ENCODE assay signal across 9 mouse cellular contexts in genomic region chr9:95750037-95750511, GRCm38 (mm10). TPM values are rescaled to one million over a fixed set of nuclear protein-coding genes. Genes with fewer than 3 reads are reported as not detected.
DNase-seq lines count a peak whose midpoint lies in the region; ATAC-seq and TF ChIP-seq lines count a peak whose summit lies in the region.
"Had no signal": no experiment of that assay in that cellular context is flagged by ENCODE, and none has a peak within 500 bp of the region (broad histone marks: within the 10 kb centered on the region; RNA-seq: fewer than 3 reads in every experiment).

Trpc1 (minus strand) TSS chr9:95750375.

- no peaks in the 10 kb centered on the region for H3K27me3 ChIP-seq in forebrain, embryonic 16.5 days (replicated peaks; ENCODE audit: control insufficient read depth, insufficient read depth, low read length)
- peaks cover 21% of the 10 kb centered on the region; the same call in 1 of the 2 replicates for H3K27me3 ChIP-seq in lung, embryonic 15.5 days

- no peaks in the 10 kb centered on the region for H3K36me3 ChIP-seq in ES-E14 (ENCODE audit: control insufficient read depth, insufficient read depth, low read length, poor library complexity, severe bottlenecking)
- H3K36me3 ChIP-seq in forebrain, embryonic 16.5 days (ENCODE audit: control insufficient read depth, insufficient read depth), result no peaks in the 10 kb centered on the region
- no peaks in the 10 kb centered on the region for H3K36me3 ChIP-seq in lung, embryonic 15.5 days

- H3K9me3 ChIP-seq in ES-E14 (ENCODE audit: control insufficient read depth, insufficient read depth, low read depth, low read length), result no peaks in the 10 kb centered on the region
- H3K9me3 ChIP-seq in forebrain, embryonic 16.5 days (ENCODE audit: control insufficient read depth, low read length), result no peaks in the 10 kb centered on the region
- H3K9me3 ChIP-seq in lung, embryonic 15.5 days, result no peaks in the 10 kb centered on the region

- no peaks in the 10 kb centered on the region for H3K4me1 ChIP-seq in ES-E14 (ENCODE audit: control insufficient read depth in 2 of 2, insufficient read depth in 2 of 2, low read length in 2 of 2, poor library complexity in 1 of 2)
- H3K4me1 ChIP-seq in forebrain, embryonic 16.5 days (replicated peaks; ENCODE audit: control insufficient read depth, insufficient read depth, low read length), result peaks cover 4% of the 10 kb centered on the region
- H3K4me1 ChIP-seq in lung, embryonic 15.5 days, result peaks cover 18% of the 10 kb centered on the region; the same call in 1 of the 2 replicates

- peak; percentile 83 for DNase-seq in ES-E14 (ENCODE audit: low read depth, low spot score)
- DNase-seq in cerebellum, adult 18-20 months, result peak; percentile 83 to 88
- DNase-seq in heart, postnatal 36 days, result peak; percentile 74 to 87
- peak; percentile 65 to 81 for DNase-seq in layer of hippocampus, adult 8-10 months (ENCODE audit: low spot score in 2 of 2)
- DNase-seq in ovary, postnatal 10 days (ENCODE audit: low spot score), result peak; percentile 53
- peak; percentile 18 to 59 for DNase-seq in thymus, postnatal 10 days (ENCODE audit: low spot score in 2 of 2)

- H3K4me3 ChIP-seq in ES-E14 (ENCODE audit: insufficient read depth in 1 of 2, low read depth in 1 of 2, low read length in 2 of 2, poor library complexity in 1 of 2, severe bottlenecking in 1 of 2), result peak within 1 kb of the TSS; percentile 85
- H3K4me3 ChIP-seq in forebrain, embryonic 16.5 days (replicated peaks; ENCODE audit: low read length), result peak within 1 kb of the TSS; percentile 88
- peak within 1 kb of the TSS; percentile 84 for H3K4me3 ChIP-seq in lung, embryonic 15.5 days

- intact Hi-C loops in heart, postnatal 36 days (cut with DNase I), result loop anchor here (5.0 kb wide), 1 partner anchor 102 kb away; no protein-coding TSS in a partner anchor

- in situ Hi-C loops in ES-E14 (cut with MboI; ENCODE audit: low sequenced_read_pairs in 2 of 2, unreplicated experiment in 2 of 2), result no loop called here

- ATAC-seq in forebrain, embryonic 16.5 days, result peak; percentile 98
- ATAC-seq in lung, embryonic 15.5 days (ENCODE audit: borderline replicate concordance, extremely low read depth, low FRiP score, low TSS enrichment), result peak; percentile 95

- no peak within 1 kb of the TSS for H3K27ac ChIP-seq in ES-E14 (ENCODE audit: insufficient read depth, low read depth, low read length, poor library complexity, severe bottlenecking)
- H3K27ac ChIP-seq in forebrain, embryonic 16.5 days (ENCODE audit: low read length), result peak within 1 kb of the TSS; percentile 33; the same call in 1 of the 2 replicates
- 0 out of 2 replicates have a peak within 1 kb of the TSS, but pooled peaks have one; percentile 54 for H3K27ac ChIP-seq in lung, embryonic 15.5 days
- H3K27ac ChIP-seq: macrophage had no signal

- WGBS in forebrain, embryonic 16.5 days, result under 1% methylated on average over 39 of the region's 56 CpGs
- under 1% methylated on average over 55 of the region's 56 CpGs for WGBS in lung, embryonic 15.5 days

- peak within 1 kb of the TSS; percentile 71 for H3K9ac ChIP-seq in ES-E14 (ENCODE audit: insufficient read depth, low read depth, low read length, poor library complexity, severe bottlenecking)
- peak within 1 kb of the TSS; percentile 91 for H3K9ac ChIP-seq in forebrain, embryonic 16.5 days (replicated peaks; ENCODE audit: low read depth, low read length)
- peak within 1 kb of the TSS; percentile 62 for H3K9ac ChIP-seq in lung, embryonic 15.5 days

- H3K4me2 ChIP-seq in forebrain, embryonic 16.5 days (ENCODE audit: low read length), result peak within 1 kb of the TSS; percentile 81
- H3K4me2 ChIP-seq in lung, embryonic 15.5 days, result peak within 1 kb of the TSS; percentile 95

TF ChIP-seq in ES-E14, 5 proteins besides CTCF, POLR2A, EP300 and RAD21:
- TF ChIP-seq CHD2 (IDR thresholded peaks at IDR 0.05; ENCODE audit: low read depth, low read length) (no peak), ZC3H11A (IDR thresholded peaks at IDR 0.05; ENCODE audit: borderline replicate concordance, low read depth, low read length) (no peak)

RNA-seq across cellular contexts. Expression of gene Trpc1, which starts in this region (rescaled TPM):
- total RNA-seq in ES-E14 (2012; rRNA removed), result 2.5 and 3.6 TPM in 2 replicates
- polyA plus RNA-seq in forebrain, embryonic 16.5 days (2015; fragmentation: Nextera tagmentation; extraction: Ambion mirVana), result 6.2 and 6.4 TPM in 2 replicates
- total RNA-seq in heart, postnatal 36 days (2021), result 1 to 10 TPM; 6.6 to 7.5 TPM
- 10 to 100 TPM; 39.5 to 47.1 (median 43.2) TPM for total RNA-seq in layer of hippocampus, adult 8-10 months (2022)
- 3.4 and 3.9 TPM in 2 replicates for polyA plus RNA-seq in lung, embryonic 15.5 days (2015; fragmentation: Nextera tagmentation; extraction: Ambion mirVana)
- polyA plus RNA-seq: macrophage had no signal
